Mouse (Mus musculus) frontal cortex, postnatal 36 days (tissue): ENCODE results near the gene Hmgb1.

ENCODE experiments used
- DNase-seq, 2 experiments: peaks; one replicate each; pipeline ENCODE4 v3.0.0; 2022; ENCODE audit warnings: low spot score in 2 of 2

Gene Hmgb1

GRCm38 (mm10) chr5:149053352-149054168 is 130.7 kb downstream of the Hmgb1 start:
- no peak for DNase-seq

GRCm38 (mm10) chr5:149052421-149053338 is 131.6 kb downstream of the Hmgb1 start:
- peak; percentile 99 for DNase-seq

GRCm38 (mm10) chr5:149051571-149052420 is 132.5 kb downstream of the Hmgb1 start:
- peak; percentile 76 to 82 for DNase-seq

- DNase-seq, result no peak
These were observed 133.1 kb downstream of the Hmgb1 start for GRCm38 (mm10) chr5:149051194-149051570.

- no peak for DNase-seq
These were observed 133.6 kb downstream of the Hmgb1 start for GRCm38 (mm10) chr5:149050588-149051160.

- no peak for DNase-seq
These were observed 134.9 kb downstream of the Hmgb1 start for GRCm38 (mm10) chr5:149049435-149049834.

GRCm38 (mm10) chr5:149048961-149049360 is 135.3 kb downstream of the Hmgb1 start:
- no peak for DNase-seq

- DNase-seq, result no peak
These were observed 137.6 kb downstream of the Hmgb1 start for GRCm38 (mm10) chr5:149046650-149047049.

GRCm38 (mm10) chr5:149045470-149046085 is 138.7 kb downstream of the Hmgb1 start:
- DNase-seq, result no peak

GRCm38 (mm10) chr5:149045054-149045453 is 139.2 kb downstream of the Hmgb1 start:
- DNase-seq, result no peak

- no peak for DNase-seq
These were observed 140.2 kb downstream of the Hmgb1 start for GRCm38 (mm10) chr5:149044067-149044466.

GRCm38 (mm10) chr5:149043240-149043639 is 141.0 kb downstream of the Hmgb1 start:
- no peak for DNase-seq

GRCm38 (mm10) chr5:149039825-149040224 is 144.5 kb downstream of the Hmgb1 start:
- DNase-seq, result no peak

- peak in 1 of 2 experiments; percentile 25 for DNase-seq
These were observed 146.6 kb downstream of the Hmgb1 start for GRCm38 (mm10) chr5:149037729-149038128.

GRCm38 (mm10) chr5:149036920-149037319 is 147.4 kb downstream of the Hmgb1 start:
- no peak for DNase-seq

GRCm38 (mm10) chr5:149032438-149032837 is 151.9 kb downstream of the Hmgb1 start:
- DNase-seq, result no peak

- DNase-seq, result peak; percentile 45 to 63
These were observed 153.0 kb downstream of the Hmgb1 start for GRCm38 (mm10) chr5:149031199-149031750.

- DNase-seq, result no peak
These were observed 154.2 kb downstream of the Hmgb1 start for GRCm38 (mm10) chr5:149030103-149030502.

- no peak for DNase-seq
These were observed 155.9 kb downstream of the Hmgb1 start for GRCm38 (mm10) chr5:149028394-149028793.

- no peak for DNase-seq
These were observed 156.9 kb downstream of the Hmgb1 start for GRCm38 (mm10) chr5:149027389-149027788.
